Mouse (Mus musculus): ENCODE results near the gene Hmgcs1. TPM values are rescaled to one million over a fixed set of nuclear protein-coding genes. Genes with fewer than 3 reads are reported as not detected.
"Not testable (repeated sequence)": the region's sequence is repeated elsewhere in the genome, so short reads cannot be mapped to it uniquely, and the experiment has no call there.

Hmgcs1 gene
- total RNA-seq, 2 experiments from 2014 or later = 36.7 to 38.5 TPM

GRCm38 (mm10) chr13:119706278-119706880 lies 16.2 kb downstream of the Hmgcs1 start:
- not testable (repeated sequence) for DNase-seq

GRCm38 (mm10) chr13:119706953-119707352 lies 16.8 kb downstream of the Hmgcs1 start:
- no peak for DNase-seq

GRCm38 (mm10) chr13:119707906-119708305 lies 17.7 kb downstream of the Hmgcs1 start:
- no peak for DNase-seq

- no peak for DNase-seq
Observed at GRCm38 (mm10) chr13:119708941-119709340, 18.8 kb downstream of the Hmgcs1 start.

- DNase-seq = peak in 1 of 2 experiments; percentile 9
Observed at GRCm38 (mm10) chr13:119709388-119710267, 19.4 kb downstream of the Hmgcs1 start.

GRCm38 (mm10) chr13:119710268-119710610 lies 20.1 kb downstream of the Hmgcs1 start:
- no peak for DNase-seq

GRCm38 (mm10) chr13:119712463-119712862 lies 22.3 kb downstream of the Hmgcs1 start:
- DNase-seq = no peak

GRCm38 (mm10) chr13:119713107-119713787 lies 23.1 kb downstream of the Hmgcs1 start:
- DNase-seq = no peak

GRCm38 (mm10) chr13:119713821-119714220 lies 23.6 kb downstream of the Hmgcs1 start:
- DNase-seq = no peak

- no peak for DNase-seq
Observed at GRCm38 (mm10) chr13:119716105-119716504, 25.9 kb downstream of the Hmgcs1 start.

GRCm38 (mm10) chr13:119722447-119722846 lies 32.3 kb downstream of the Hmgcs1 start:
- no peak for DNase-seq

GRCm38 (mm10) chr13:119723368-119723767 lies 33.2 kb downstream of the Hmgcs1 start:
- peak in 1 of 2 experiments; percentile 7 for DNase-seq

GRCm38 (mm10) chr13:119724541-119724940 lies 34.4 kb downstream of the Hmgcs1 start:
- DNase-seq = no peak

GRCm38 (mm10) chr13:119727608-119728387 lies 37.6 kb downstream of the Hmgcs1 start:
- DNase-seq = no peak

GRCm38 (mm10) chr13:119729406-119729805 lies 39.2 kb downstream of the Hmgcs1 start:
- no peak for DNase-seq

- no peak for DNase-seq
Observed at GRCm38 (mm10) chr13:119731448-119731847, 41.3 kb downstream of the Hmgcs1 start.

- DNase-seq = no peak
Observed at GRCm38 (mm10) chr13:119741390-119742237, 51.4 kb downstream of the Hmgcs1 start.

- DNase-seq = no peak
Observed at GRCm38 (mm10) chr13:119742711-119743415, 52.7 kb downstream of the Hmgcs1 start.

- DNase-seq = no peak
Observed at GRCm38 (mm10) chr13:119743470-119743869, 53.3 kb downstream of the Hmgcs1 start.

GRCm38 (mm10) chr13:119746930-119747329 lies 56.8 kb downstream of the Hmgcs1 start:
- DNase-seq = no peak
